Mouse (Mus musculus): Measurements from ENCODE around the gene Snrpa.
A peak's percentile ranks its signal among the peaks of the same experiment; 100 is the strongest.
"Not testable (repeated sequence)": the region's sequence is repeated elsewhere in the genome, so short reads cannot be mapped to it uniquely, and the experiment has no call there.

Gene Snrpa

DNA sequence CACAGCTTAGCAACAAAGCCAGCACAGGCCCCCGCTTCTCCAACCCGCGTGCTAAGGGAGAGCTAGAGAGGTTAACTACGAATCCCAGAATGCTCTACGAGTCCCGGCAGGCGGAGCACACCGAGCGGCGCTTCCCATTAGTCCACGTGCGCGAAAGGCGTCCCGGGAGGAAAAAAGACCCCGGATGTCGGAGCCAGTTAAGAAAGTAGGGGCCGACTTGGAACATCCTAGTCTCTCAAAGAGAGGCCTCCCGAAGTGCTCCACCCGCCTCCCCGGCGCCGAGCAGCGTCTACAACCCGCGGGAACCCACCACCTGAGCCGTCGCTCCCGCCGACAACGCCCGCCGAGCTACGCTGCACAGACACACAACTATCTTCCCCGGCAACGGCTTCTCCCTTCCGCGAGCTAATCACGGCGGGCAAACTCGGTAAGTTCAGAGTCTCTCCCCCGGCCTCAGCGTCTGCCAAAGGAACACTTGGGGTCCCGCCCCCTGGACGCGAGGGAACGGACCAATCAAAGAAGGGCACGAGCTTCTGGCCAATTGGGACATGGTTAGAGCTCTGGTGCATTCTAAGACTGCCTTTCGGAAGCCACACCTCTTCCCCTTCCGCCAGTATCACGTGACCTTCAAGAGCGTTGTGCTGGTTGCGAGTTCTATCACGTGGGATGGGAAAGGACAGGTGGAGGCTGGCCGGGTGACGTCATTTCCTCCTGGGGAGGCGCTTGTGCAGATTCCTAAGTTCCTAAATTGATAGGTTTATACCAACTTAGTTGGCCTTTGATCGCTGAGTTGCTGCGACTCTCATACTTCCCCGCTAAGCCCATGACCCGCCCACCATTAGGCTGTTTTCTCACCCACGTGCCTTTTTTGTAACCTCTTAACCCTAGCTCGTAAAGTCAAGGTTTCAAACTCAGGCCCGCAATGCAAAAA, at the start of gene Snrpa, which contains the start of gene BC024978:
Gene Snrpa (minus strand): TSS at position 591 of the 931 bp plus-strand sequence.
Gene BC024978 (plus strand): TSS at position 101 of the 931 bp plus-strand sequence.
- peak; percentile 99 for DNase-seq (ENCODE audit: low spot score)

DNA sequence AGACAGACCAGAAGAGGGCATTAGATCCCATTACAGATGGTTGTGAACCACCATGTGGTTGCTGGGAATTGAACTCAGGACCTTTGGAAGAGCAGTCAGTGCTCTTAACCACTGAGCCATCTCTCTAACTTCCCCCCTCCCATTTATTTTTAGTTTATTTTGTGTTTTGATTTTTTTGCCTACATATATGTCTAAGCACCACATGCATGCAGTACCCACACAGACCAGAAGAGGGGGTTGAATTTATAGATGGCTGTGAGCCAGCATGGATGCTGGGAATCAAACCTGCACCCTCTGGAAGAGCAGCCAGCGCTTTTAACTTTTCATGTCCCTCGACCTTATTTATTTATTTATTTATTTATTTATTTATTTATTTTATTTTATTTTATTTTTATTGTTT, 48.0 kb upstream of the Snrpa start:
- not testable (repeated sequence) for DNase-seq (ENCODE audit: low spot score)

DNA sequence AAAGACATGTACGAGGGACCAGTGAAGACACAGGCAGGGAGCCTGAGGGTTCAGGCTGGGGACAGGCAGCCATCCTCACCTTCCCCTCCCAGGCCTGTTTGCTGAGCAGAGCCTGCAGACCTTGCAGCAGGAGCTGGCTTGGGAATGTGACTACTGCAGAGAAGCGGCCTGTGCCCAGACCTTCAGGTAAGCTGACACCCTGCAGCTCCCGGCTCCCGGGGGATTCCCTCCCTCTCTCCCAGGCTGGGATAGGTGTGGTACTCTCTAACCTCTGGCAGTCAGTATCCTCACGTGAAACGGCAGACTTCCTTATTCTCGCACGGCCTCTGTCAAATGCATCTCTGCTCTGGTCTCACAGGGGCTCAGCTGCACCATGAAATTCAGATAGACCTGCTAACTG, 47.1 kb upstream of the Snrpa start:
- DNase-seq (ENCODE audit: low spot score): no peak

DNA sequence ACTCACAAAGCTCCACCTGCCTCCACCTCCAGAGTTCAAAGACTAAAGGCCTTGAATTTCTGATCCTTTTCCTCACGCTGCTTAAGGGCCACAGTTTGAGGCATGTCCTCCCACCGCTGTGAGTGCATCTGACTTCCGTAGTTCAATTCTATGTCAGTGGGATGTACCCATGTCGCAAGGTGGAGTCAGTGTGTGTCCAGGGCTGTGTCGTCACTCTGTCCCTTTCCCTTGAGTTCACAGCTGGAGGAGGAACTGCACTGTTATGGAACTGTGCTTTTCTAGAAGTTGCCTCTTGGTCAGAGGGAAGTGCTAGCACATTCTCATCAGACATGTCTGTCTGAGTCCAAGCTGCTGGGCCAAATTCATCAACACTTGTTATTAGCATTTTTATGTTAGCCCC, 42.5 kb upstream of the Snrpa start:
- DNase-seq (ENCODE audit: low spot score): no peak

GRCm38 (mm10) chr7:27237527-27237926, 41.5 kb upstream of the Snrpa start:
- DNase-seq (ENCODE audit: low spot score): no peak

GRCm38 (mm10) chr7:27235726-27236125, 39.7 kb upstream of the Snrpa start:
- DNase-seq (ENCODE audit: low spot score): no peak

- no peak for DNase-seq (ENCODE audit: low spot score)
Measured at GRCm38 (mm10) chr7:27233300-27233699, 37.2 kb upstream of the Snrpa start.

- peak; percentile 93 for DNase-seq (ENCODE audit: low spot score)
Measured at GRCm38 (mm10) chr7:27232781-27233281, 36.8 kb upstream of the Snrpa start, which contains the start of gene Coq8b. Gene Coq8b (plus strand): TSS chr7:27233023.

GRCm38 (mm10) chr7:27231693-27232331, 35.7 kb upstream of the Snrpa start:
- DNase-seq (ENCODE audit: low spot score): no peak

DNA sequence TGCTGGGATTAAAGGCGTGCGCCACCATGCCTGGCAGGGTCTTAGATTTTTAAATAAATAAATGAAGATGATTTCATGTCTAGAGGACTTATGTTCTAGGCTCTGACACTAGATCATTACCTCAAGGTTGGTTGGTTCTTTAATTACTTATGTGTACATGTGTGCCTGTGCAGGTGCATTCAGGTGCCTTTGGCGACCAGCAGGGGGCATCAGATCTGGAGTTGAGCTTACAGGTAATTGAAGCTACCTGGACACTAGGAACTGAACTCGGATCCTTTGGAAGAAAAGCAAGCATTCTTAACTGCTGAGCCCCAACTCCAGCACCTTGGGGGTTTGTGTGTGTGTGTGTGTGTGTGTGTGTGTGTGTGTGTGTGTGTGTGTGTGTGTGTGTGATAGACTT, 34.7 kb upstream of the Snrpa start:
- DNase-seq (ENCODE audit: low spot score): no peak

GRCm38 (mm10) chr7:27228865-27229264, 32.8 kb upstream of the Snrpa start:
- no peak for DNase-seq (ENCODE audit: low spot score)

DNA sequence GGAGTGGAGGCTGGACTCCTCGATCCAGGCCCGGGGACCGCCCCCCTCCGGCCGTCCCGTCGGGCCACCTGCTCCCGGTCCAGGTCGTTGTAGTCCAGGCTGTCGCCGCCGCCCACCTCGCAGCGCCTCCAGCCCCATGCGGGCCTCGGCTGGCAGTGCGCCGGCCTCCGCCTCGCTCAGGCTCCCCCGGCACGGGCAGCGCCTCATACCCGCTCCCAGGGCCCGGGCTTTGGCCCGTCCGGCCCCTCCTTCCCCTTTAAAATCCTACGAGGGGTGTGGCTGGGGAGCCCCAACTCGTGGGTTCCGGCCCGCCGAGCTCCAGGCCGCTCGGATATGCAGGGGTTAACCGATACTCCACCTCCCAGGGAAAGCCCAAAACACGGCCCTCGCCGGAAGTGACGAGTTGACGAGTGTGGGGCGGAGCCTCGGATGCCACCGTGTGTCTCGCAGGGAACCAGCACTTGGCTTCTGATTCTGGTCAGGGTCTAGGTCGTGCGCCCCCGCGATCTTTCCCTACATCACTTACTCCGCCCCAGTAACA, 32.3 kb upstream of the Snrpa start, which contains the start of gene Itpkc:
Gene Itpkc (minus strand): TSS at position 381 of the 541 bp plus-strand sequence.
- peak; percentile 92 for DNase-seq (ENCODE audit: low spot score)

DNA sequence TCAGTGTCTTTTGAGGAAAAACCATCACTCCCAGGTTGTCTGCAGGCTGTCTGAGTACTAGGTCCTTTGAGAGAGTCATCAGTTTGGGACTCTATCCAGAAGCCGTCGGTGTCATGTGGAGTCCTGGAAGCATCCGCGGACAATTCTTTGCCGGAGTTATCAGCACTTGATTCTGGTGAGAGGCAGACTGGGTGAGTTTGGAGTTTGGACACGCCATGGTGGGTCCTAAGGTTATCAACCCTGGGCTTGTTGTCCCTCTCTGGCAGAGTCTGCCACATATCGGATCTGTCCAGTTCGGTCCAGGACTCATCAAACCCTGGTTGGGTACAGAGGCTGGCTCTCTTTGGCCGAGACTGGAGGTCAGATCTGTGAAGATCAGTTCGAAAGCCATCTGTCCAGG, 31.6 kb upstream of the Snrpa start:
- peak; percentile 29 for DNase-seq (ENCODE audit: low spot score)

GRCm38 (mm10) chr7:27227276-27227675, 31.2 kb upstream of the Snrpa start:
- DNase-seq (ENCODE audit: low spot score): no peak

- no peak for DNase-seq (ENCODE audit: low spot score)
Measured at GRCm38 (mm10) chr7:27224877-27225575, 29.0 kb upstream of the Snrpa start.

DNA sequence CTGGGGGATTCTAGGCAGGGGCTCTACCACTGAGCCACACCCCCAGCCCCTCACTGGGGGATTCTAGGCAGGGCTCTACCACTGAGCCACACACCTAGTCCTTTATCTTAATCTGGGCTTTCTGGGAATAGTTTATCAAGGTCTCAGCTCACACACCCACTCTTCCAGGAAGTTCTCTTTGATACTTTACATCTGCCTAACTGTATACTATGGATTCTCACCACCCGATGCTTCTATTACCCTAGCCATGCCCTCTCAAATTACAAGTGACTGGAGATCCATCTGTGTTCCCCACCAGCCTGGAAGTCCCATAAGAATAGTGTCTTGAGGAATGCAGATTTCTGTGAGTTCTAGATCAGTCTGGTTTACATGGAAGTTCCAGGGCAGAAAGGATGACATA, 26.5 kb upstream of the Snrpa start:
- DNase-seq (ENCODE audit: low spot score): peak; percentile 64

GRCm38 (mm10) chr7:27221939-27222338, 25.9 kb upstream of the Snrpa start:
- DNase-seq (ENCODE audit: low spot score): no peak

DNA sequence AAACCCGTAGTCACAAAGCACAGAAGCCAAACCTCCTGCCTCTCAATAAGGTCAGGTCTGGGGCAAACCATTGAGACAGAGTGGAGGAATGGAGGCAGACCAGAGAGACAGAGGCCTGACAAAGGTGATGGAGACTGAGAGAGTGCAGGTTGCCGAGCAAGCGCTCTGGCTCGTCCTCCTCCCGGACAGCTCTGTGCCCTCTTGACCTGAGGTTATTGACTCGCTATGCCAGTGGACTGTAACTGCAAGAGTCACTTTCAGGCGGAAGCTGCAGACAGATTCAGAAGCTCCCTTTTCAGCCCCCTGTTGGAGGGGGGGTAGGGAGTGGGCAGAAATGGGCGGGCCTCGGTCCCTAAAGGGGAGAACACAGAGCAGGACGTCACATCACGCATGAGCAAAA, 23.9 kb upstream of the Snrpa start:
- DNase-seq (ENCODE audit: low spot score): no peak

DNA sequence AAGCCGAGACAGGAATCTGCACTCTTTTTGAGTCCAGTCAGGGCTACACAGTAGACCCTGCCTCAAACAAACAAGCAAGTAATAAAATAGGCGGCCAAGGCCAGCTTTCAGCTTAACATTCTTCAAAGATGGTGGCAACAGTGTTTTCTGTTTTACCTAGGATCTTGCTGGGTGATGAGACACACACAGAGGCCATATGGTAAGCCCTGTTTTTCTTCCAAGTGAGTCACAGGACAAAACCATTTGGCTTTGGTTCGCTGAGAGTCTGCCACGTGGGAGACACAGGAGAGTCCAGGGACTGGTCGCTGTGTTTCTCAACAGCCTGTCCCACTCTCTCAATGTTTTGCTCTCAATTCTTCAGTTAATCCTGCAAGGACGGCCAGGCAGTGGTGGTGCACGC, 22.5 kb upstream of the Snrpa start:
- no peak for DNase-seq (ENCODE audit: low spot score)

GRCm38 (mm10) chr7:27212626-27213025, 16.6 kb upstream of the Snrpa start:
- DNase-seq (ENCODE audit: low spot score): no peak

GRCm38 (mm10) chr7:27203730-27204449, 7.8 kb upstream of the Snrpa start:
- no peak for DNase-seq (ENCODE audit: low spot score)
